Mouse (Mus musculus): ENCODE measurements around the gene Fam25c. TPM values are rescaled to one million over a fixed set of nuclear protein-coding genes. Genes with fewer than 3 reads are reported as not detected.

The Fam25c gene
- polyA plus RNA-seq, 1 experiment from 2014 or later: 5.9 TPM

DNA sequence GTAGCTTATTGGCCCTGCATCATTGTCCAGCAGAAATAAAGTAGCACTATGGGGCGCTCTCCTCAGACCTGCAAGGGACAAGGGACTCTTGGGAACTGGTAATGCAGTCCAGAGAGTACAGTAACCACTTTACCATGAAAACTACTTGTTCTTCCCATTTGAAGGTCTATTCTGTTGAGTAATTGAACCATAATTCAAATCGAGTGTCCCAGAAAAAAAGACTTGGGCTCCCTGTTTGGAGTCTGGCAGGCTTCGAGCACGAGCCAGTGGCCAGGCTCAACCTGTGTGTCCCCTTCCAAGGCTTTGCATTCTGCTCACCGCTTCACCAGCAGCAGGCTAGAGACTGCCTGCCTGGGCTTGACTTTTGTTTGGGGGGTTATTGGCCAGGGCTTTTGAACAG is 10.9 kb downstream of the Fam25c start:
- TF ChIP-seq EP300 (IDR thresholded peaks at IDR 0.05; ENCODE audit: low read depth) (no peak), CTCF (IDR thresholded peaks at IDR 0.05; ENCODE audit: low read depth) (no peak)
- DNase-seq: no peak
- Histone ChIP-seq H3K36me3 (replicated peaks; ENCODE audit: insufficient read depth, low read length) (peaks cover 39% of the 10 kb centered on the region), H3K27me3 (ENCODE audit: insufficient read depth, low read length) (no peaks in the 10 kb centered on the region), H3K4me1 (ENCODE audit: insufficient read depth) (no peaks in the 10 kb centered on the region), H3K4me2 (ENCODE audit: low read depth, low read length) (no peak overlapping the region), H3K27ac (ENCODE audit: low read depth) (no peak overlapping the region), H3K4me3 (ENCODE audit: low read depth, low read length) (no peak overlapping the region), H3K9me3 (ENCODE audit: low read length) (no peaks in the 10 kb centered on the region), H3K9ac (replicated peaks) (no peak overlapping the region)
- no peak for ATAC-seq
- 81% methylated on average over 5 of the region's 5 CpGs for WGBS (ENCODE audit: insufficient replicate concordance)

DNA sequence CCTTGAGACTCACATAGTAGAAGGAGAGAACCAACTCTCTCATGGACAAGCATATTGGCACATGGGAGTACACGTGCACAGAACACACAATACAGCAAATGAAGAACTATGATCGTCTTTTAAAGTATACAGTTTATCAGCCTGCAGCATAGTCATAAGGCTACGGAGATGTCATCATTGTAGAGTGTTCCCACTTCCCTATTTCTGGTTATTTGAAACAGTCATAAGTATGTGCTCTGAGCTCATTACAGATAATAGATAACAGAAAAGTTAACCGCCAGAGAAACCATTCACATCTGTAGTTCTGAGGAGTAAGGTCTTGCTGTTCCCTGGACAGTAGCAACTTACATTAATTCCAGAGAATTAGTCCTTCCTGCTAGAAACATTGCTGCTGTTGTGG is 12.2 kb downstream of the Fam25c start:
- Histone ChIP-seq H3K36me3 (replicated peaks; ENCODE audit: insufficient read depth, low read length) (peaks cover 44% of the 10 kb centered on the region), H3K9me3 (ENCODE audit: low read length) (no peaks in the 10 kb centered on the region), H3K4me2 (ENCODE audit: low read depth, low read length) (no peak overlapping the region), H3K27me3 (ENCODE audit: insufficient read depth, low read length) (no peaks in the 10 kb centered on the region), H3K4me1 (ENCODE audit: insufficient read depth) (no peaks in the 10 kb centered on the region), H3K9ac (replicated peaks) (no peak overlapping the region), H3K27ac (ENCODE audit: low read depth) (no peak overlapping the region), H3K4me3 (ENCODE audit: low read depth, low read length) (no peak overlapping the region)
- DNase-seq (no peak), ATAC-seq (no peak)
- TF ChIP-seq EP300 (IDR thresholded peaks at IDR 0.05; ENCODE audit: low read depth) (no peak), CTCF (IDR thresholded peaks at IDR 0.05; ENCODE audit: low read depth) (no peak)
- WGBS (ENCODE audit: insufficient replicate concordance): 47% methylated on average over 4 of the region's 4 CpGs

- Histone ChIP-seq H3K4me1 (ENCODE audit: insufficient read depth) (no peaks in the 10 kb centered on the region), H3K4me3 (ENCODE audit: low read depth, low read length) (no peak overlapping the region), H3K27ac (ENCODE audit: low read depth) (no peak overlapping the region), H3K9me3 (ENCODE audit: low read length) (no peaks in the 10 kb centered on the region), H3K36me3 (replicated peaks; ENCODE audit: insufficient read depth, low read length) (peaks cover 53% of the 10 kb centered on the region), H3K27me3 (ENCODE audit: insufficient read depth, low read length) (no peaks in the 10 kb centered on the region), H3K4me2 (ENCODE audit: low read depth, low read length) (no peak overlapping the region), H3K9ac (replicated peaks) (no peak overlapping the region)
- no peak for TF ChIP-seq CTCF (IDR thresholded peaks at IDR 0.05; ENCODE audit: low read depth)
- no peak for TF ChIP-seq EP300 (IDR thresholded peaks at IDR 0.05; ENCODE audit: low read depth)
- DNase-seq (no peak), ATAC-seq (no peak)
- WGBS (ENCODE audit: insufficient replicate concordance): 68% methylated on average over 4 of the region's 4 CpGs
These were observed 13.2 kb downstream of the Fam25c start for GRCm38 (mm10) chr14:34341993-34342392.

DNA sequence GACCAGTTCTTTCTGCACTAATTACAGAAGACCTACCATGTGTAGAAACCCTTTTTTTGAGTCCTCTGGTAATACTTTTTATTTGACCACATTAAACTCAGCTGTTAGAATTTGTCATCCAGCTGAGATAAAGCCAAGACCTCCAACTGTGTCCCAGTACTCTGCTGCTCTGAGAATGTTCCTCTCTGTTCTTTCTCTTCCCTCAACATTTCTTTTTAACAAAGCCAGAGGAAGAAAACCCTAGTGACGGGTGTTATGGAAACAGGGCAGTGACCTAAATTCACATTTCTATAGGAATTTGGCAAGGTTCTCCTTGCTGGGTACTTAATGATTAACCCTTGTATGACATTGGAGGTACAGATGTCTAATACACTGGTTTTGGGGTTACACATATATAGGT is 15.8 kb downstream of the Fam25c start:
- TF ChIP-seq EP300 (IDR thresholded peaks at IDR 0.05; ENCODE audit: low read depth) (no peak), CTCF (IDR thresholded peaks at IDR 0.05; ENCODE audit: low read depth) (no peak)
- DNase-seq (no peak), ATAC-seq (no peak)
- H3K27ac ChIP-seq (ENCODE audit: low read depth): no peak overlapping the region
- no peaks in the 10 kb centered on the region for H3K4me1 ChIP-seq (ENCODE audit: insufficient read depth)
- H3K9me3 ChIP-seq (ENCODE audit: low read length): no peaks in the 10 kb centered on the region
- 58% methylated on average over 1 of the region's 1 CpGs for whole genome bisulfite sequencing (ENCODE audit: insufficient replicate concordance)
- no peaks in the 10 kb centered on the region for H3K27me3 ChIP-seq (ENCODE audit: insufficient read depth, low read length)
- peaks cover 74% of the 10 kb centered on the region for H3K36me3 ChIP-seq (replicated peaks; ENCODE audit: insufficient read depth, low read length)
- no peak overlapping the region for H3K4me2 ChIP-seq (ENCODE audit: low read depth, low read length)
- H3K9ac ChIP-seq (replicated peaks): no peak overlapping the region
- no peak overlapping the region for H3K4me3 ChIP-seq (ENCODE audit: low read depth, low read length)

DNA sequence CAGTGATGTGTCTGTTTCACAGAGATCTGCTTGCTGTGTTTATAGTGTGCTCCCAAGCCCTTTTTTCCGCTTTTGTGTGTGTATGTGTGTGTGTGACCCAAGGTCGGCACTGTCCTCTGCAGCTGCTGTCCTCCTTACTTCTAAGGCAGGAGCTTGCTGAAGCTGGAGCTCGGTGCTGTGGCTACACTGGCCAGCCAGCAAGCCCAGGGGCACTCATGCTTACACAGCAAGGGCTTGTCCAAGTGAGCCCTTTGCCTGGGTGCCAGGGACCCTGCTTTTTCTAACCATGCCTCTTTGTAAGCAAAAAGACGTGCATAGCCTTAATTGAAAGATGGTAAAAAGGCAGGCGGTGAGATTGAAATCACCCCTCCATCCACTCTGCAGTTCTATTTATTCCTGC is 22.8 kb downstream of the Fam25c start:
- ATAC-seq: no peak
- H3K27ac ChIP-seq (ENCODE audit: low read depth): no peak overlapping the region
- 79% methylated on average over 5 of the region's 5 CpGs for WGBS (ENCODE audit: insufficient replicate concordance)
- TF ChIP-seq CTCF (IDR thresholded peaks at IDR 0.05; ENCODE audit: low read depth) (no peak), EP300 (IDR thresholded peaks at IDR 0.05; ENCODE audit: low read depth) (no peak)
- H3K9me3 ChIP-seq (ENCODE audit: low read length): no peaks in the 10 kb centered on the region
- H3K9ac ChIP-seq (replicated peaks): no peak overlapping the region
- H3K4me3 ChIP-seq (ENCODE audit: low read depth, low read length): no peak overlapping the region
- H3K27me3 ChIP-seq (ENCODE audit: insufficient read depth, low read length): no peaks in the 10 kb centered on the region
- peaks cover 76% of the 10 kb centered on the region for H3K36me3 ChIP-seq (replicated peaks; ENCODE audit: insufficient read depth, low read length)
- no peak overlapping the region for H3K4me2 ChIP-seq (ENCODE audit: low read depth, low read length)
- DNase-seq: no peak
- no peaks in the 10 kb centered on the region for H3K4me1 ChIP-seq (ENCODE audit: insufficient read depth)

GRCm38 (mm10) chr14:34331886-34332285 is 23.3 kb downstream of the Fam25c start:
- Histone ChIP-seq H3K4me3 (ENCODE audit: low read depth, low read length) (no peak overlapping the region), H3K27ac (ENCODE audit: low read depth) (no peak overlapping the region), H3K4me1 (ENCODE audit: insufficient read depth) (no peaks in the 10 kb centered on the region), H3K27me3 (ENCODE audit: insufficient read depth, low read length) (no peaks in the 10 kb centered on the region), H3K36me3 (replicated peaks; ENCODE audit: insufficient read depth, low read length) (peaks cover 72% of the 10 kb centered on the region), H3K9ac (replicated peaks) (no peak overlapping the region), H3K4me2 (ENCODE audit: low read depth, low read length) (no peak overlapping the region), H3K9me3 (ENCODE audit: low read length) (no peaks in the 10 kb centered on the region)
- TF ChIP-seq CTCF (IDR thresholded peaks at IDR 0.05; ENCODE audit: low read depth): no peak
- TF ChIP-seq EP300 (IDR thresholded peaks at IDR 0.05; ENCODE audit: low read depth): no peak
- ATAC-seq: no peak
- DNase-seq: no peak
- WGBS (ENCODE audit: insufficient replicate concordance): 66% methylated on average over 3 of the region's 3 CpGs

GRCm38 (mm10) chr14:34330657-34331158 is 24.5 kb downstream of the Fam25c start:
- H3K27me3 ChIP-seq (ENCODE audit: insufficient read depth, low read length): no peaks in the 10 kb centered on the region
- no peak overlapping the region for H3K27ac ChIP-seq (ENCODE audit: low read depth)
- 84% methylated on average over 9 of the region's 9 CpGs for WGBS (ENCODE audit: insufficient replicate concordance)
- ATAC-seq (no peak), DNase-seq (no peak)
- no peaks in the 10 kb centered on the region for H3K4me1 ChIP-seq (ENCODE audit: insufficient read depth)
- peaks cover 67% of the 10 kb centered on the region for H3K36me3 ChIP-seq (replicated peaks; ENCODE audit: insufficient read depth, low read length)
- no peak for TF ChIP-seq EP300 (IDR thresholded peaks at IDR 0.05; ENCODE audit: low read depth)
- TF ChIP-seq CTCF (IDR thresholded peaks at IDR 0.05; ENCODE audit: low read depth): no peak
- H3K9ac ChIP-seq (replicated peaks): no peak overlapping the region
- H3K4me2 ChIP-seq (ENCODE audit: low read depth, low read length): no peak overlapping the region
- H3K9me3 ChIP-seq (ENCODE audit: low read length): no peaks in the 10 kb centered on the region
- no peak overlapping the region for H3K4me3 ChIP-seq (ENCODE audit: low read depth, low read length)

All from liver, postnatal 0 days (tissue).